Mouse (Mus musculus) right cerebral cortex, postnatal 25 days (tissue): ENCODE results near the gene Ppp4r3b.

Experiments used
- DNase-seq: peaks from one replicate; pipeline ENCODE4 v3.0.0; 2022

Gene Ppp4r3b

GRCm38 (mm10) chr11:29172563-29173124 is at the start of gene Ppp4r3b:
Gene Ppp4r3b, plus strand, starts transcription at chr11:29172890.
- peak; percentile 98 for DNase-seq

GRCm38 (mm10) chr11:29129862-29130384 is 42.8 kb upstream of the Ppp4r3b start:
- DNase-seq: no peak

GRCm38 (mm10) chr11:29130385-29131355 is 42.0 kb upstream of the Ppp4r3b start, which contains the start of gene Pnpt1:
Gene Pnpt1, plus strand, starts transcription at chr11:29130744.
- DNase-seq: peak; percentile 91

- no peak for DNase-seq
These were observed 32.0 kb upstream of the Ppp4r3b start for GRCm38 (mm10) chr11:29140671-29141070.

GRCm38 (mm10) chr11:29148901-29149300 is 23.8 kb upstream of the Ppp4r3b start:
- DNase-seq: no peak

GRCm38 (mm10) chr11:29163569-29163968 is 9.1 kb upstream of the Ppp4r3b start:
- DNase-seq: no peak

GRCm38 (mm10) chr11:29171959-29172391 is 715 bp upstream of the Ppp4r3b start:
- DNase-seq: peak; percentile 61

GRCm38 (mm10) chr11:29173125-29173631 is 488 bp downstream of the Ppp4r3b start:
- no peak for DNase-seq

- DNase-seq: no peak
These were observed 1.2 kb downstream of the Ppp4r3b start for GRCm38 (mm10) chr11:29173706-29174436.

- DNase-seq: no peak
These were observed 6.6 kb downstream of the Ppp4r3b start for GRCm38 (mm10) chr11:29179319-29179718.

- no peak for DNase-seq
These were observed 8.0 kb downstream of the Ppp4r3b start for GRCm38 (mm10) chr11:29180657-29181056.

- DNase-seq: no peak
These were observed 9.1 kb downstream of the Ppp4r3b start for GRCm38 (mm10) chr11:29181751-29182150.

GRCm38 (mm10) chr11:29188981-29189380 is 16.3 kb downstream of the Ppp4r3b start:
- no peak for DNase-seq

- no peak for DNase-seq
These were observed 31.0 kb downstream of the Ppp4r3b start for GRCm38 (mm10) chr11:29203653-29204052.

GRCm38 (mm10) chr11:29209774-29210173 is 37.1 kb downstream of the Ppp4r3b start:
- DNase-seq: no peak

- DNase-seq: no peak
These were observed 43.5 kb downstream of the Ppp4r3b start for GRCm38 (mm10) chr11:29216196-29216595.

- DNase-seq: no peak
These were observed 46.4 kb downstream of the Ppp4r3b start for GRCm38 (mm10) chr11:29219055-29219454.

GRCm38 (mm10) chr11:29222310-29222709 is 49.6 kb downstream of the Ppp4r3b start:
- no peak for DNase-seq

GRCm38 (mm10) chr11:29224754-29225153 is 52.1 kb downstream of the Ppp4r3b start:
- DNase-seq: no peak

- no peak for DNase-seq
These were observed 56.3 kb downstream of the Ppp4r3b start for GRCm38 (mm10) chr11:29228957-29229356.

GRCm38 (mm10) chr11:29233569-29233968 is 60.9 kb downstream of the Ppp4r3b start:
- DNase-seq: no peak

GRCm38 (mm10) chr11:29237364-29237763 is 64.7 kb downstream of the Ppp4r3b start:
- no peak for DNase-seq

GRCm38 (mm10) chr11:29238047-29238446 is 65.4 kb downstream of the Ppp4r3b start:
- DNase-seq: no peak
